Mouse (Mus musculus) megakaryocyte-erythroid progenitor cell, adult 5-6 weeks (primary cell): Measurements from ENCODE around the gene Cldn9. TPM values are rescaled to one million over a fixed set of nuclear protein-coding genes. Genes with fewer than 3 reads are reported as not detected.

Source experiments
- ATAC-seq: replicated peaks from 2 replicates; pipeline ENCODE4 v1.8.0; 2016; ENCODE audit warnings: mild to moderate bottlenecking, inconsistent platforms; ENCODE audit not compliant: severe bottlenecking, poor library complexity, low FRiP score, low TSS enrichment
- total RNA-seq, 2 experiments: library from RNA; stranded (forward) in 1 of 2; stranded (reverse) in 1 of 2; fragments of 200-1000, 215-1000 nt in 1 of 2; fragments of >200 nt in 1 of 2; fragmentation: Nextera tagmentation in 1 of 2; gene quantifications; 2 replicates each; pipeline ENCODE4 v1.2.3; 2014 to 2017

Gene Cldn9
- total RNA-seq, 2 experiments from 2014 or later, result not detected

GRCm38 (mm10) chr17:23658450-23658849 is 25.4 kb downstream of the Cldn9 start:
- no peak for ATAC-seq

- no peak for ATAC-seq
Observed at GRCm38 (mm10) chr17:23654410-23654809, 29.4 kb downstream of the Cldn9 start.

DNA sequence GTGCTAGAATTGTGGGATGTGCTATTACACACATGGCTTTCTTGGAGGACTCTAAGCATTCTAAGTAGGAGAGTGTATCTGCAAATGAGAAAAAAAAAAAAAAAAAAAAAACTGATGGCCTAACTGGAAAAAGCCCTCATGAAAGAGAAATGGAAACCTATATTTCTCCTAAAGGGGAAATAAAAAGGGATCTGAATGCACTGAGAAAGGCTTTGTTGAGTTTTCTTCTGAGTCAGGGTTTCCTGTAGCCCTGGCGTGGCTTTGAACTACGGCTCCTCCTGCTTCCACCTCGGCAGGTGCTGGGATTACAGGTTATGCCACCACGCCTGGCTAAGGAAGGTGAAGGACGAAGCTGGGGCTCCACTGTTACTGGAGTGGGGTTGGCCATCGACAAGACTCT is 29.8 kb downstream of the Cldn9 start:
- 0 out of 2 replicates have a peak, but pooled peaks have one; percentile 14 for ATAC-seq

GRCm38 (mm10) chr17:23653324-23653723 is 30.5 kb downstream of the Cldn9 start:
- no peak for ATAC-seq

DNA sequence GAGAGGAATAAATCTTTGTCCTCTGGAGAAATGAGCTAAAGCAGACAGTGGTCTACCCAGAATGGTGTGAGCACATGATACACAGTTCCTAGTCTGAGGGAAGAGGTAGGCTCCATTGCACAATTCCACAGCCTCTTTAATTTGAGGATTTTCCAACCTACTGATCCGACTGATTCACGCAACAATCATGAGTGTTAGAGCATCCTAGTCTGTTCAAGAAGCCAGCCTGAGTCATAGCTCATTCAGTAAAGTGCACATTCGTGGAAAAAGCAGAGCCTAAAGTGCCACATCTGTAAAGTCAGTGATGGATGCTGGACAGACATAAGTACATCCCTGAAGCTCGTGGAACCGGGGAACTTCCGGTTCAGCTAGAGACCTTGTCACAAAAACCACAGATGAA is 32.5 kb downstream of the Cldn9 start:
- no peak for ATAC-seq

DNA sequence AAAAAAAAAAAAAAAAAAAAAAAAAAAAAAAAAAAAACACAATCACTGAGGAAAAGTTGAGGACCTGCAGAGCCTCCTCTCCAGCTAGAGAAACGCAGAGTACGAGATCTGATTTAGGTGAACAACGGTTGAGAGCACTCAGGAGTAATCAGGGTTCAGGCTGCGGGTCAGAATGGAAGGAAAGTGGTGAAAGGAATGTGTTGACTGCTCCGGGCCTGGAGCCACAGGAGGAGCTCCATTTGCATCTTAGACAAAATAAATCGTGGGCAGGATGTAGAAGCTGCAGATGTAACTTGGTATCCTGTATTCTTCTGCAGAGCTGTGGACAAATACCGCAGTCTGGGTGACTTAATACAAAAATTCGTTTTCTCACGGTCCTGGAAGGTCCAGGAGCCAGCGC is 37.9 kb downstream of the Cldn9 start:
- no peak for ATAC-seq

DNA sequence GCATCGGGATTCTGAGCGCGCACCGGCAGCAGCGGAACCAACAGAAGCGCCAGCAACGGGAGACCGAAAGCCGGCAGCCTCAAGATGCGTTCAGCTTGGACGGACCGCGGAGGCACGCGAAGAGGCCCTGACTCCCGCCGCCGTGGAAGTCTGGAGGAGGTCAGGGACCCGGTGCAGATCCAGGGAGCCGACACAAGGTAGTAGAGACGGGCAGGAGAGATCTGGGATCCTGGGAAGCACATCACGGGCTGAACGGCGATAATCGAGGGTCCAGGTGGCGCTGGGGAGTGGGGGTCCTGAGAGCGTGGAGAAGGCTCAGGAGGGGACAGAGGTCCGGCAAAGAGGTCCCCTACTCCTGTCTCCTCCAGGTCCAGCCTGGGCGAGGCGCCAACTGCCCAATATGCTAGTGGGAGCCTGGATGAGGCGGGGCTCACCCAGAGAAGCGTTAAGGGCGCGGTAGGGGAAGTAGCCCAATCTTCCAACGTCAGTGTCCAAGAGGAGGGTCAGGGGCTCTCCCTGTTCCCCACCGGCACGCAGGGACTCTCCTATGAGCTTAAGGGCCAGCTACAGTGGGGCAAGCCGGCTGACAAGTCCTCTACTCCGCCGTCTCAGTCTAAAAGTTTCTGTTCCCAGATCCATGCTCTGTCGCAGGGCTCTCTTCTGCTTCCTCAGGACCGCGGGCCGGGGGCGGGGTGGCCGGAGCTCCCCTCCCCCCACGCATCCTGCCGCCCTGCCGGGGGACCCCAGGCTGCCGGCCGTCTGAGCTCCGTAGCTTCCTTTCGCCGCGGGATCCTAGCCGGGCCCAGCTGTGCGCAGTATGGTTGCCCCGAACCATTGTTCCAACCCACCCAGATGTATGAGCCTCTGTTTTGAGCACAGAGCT is 39.0 kb downstream of the Cldn9 start, which contains the start of gene Mmp25:
Gene Mmp25, minus strand, starts transcription at position 665 of the 883 bp plus-strand sequence.
- 0 out of 2 replicates have a peak, but pooled peaks have one; percentile 22 for ATAC-seq

Other genes with a start within 250 kb of the Cldn9 start
- gene Vmn2r117, start 204.3 kb downstream of the Cldn9 start, total RNA-seq (2014; fragmentation: Nextera tagmentation), result not detected in 2 replicates
- gene Vmn2r117, start 204.3 kb downstream of the Cldn9 start, total RNA-seq (2017), result not detected in 2 replicates
- 7.4 and 7.8 TPM in 2 replicates for gene Zfp213, start 119.8 kb downstream of the Cldn9 start, total RNA-seq (2014; fragmentation: Nextera tagmentation)
- gene Zfp213, start 119.8 kb downstream of the Cldn9 start, total RNA-seq (2017), result 4.9 and 7.5 TPM in 2 replicates
- gene Zfp13, start 84.5 kb downstream of the Cldn9 start, total RNA-seq (2014; fragmentation: Nextera tagmentation), result not detected in 2 replicates
- gene Zfp13, start 84.5 kb downstream of the Cldn9 start, total RNA-seq (2017), result not detected in 2 replicates
- not detected in 2 replicates for gene Zscan10, start 83.2 kb downstream of the Cldn9 start, total RNA-seq (2014; fragmentation: Nextera tagmentation)
- gene Zscan10, start 83.2 kb downstream of the Cldn9 start, total RNA-seq (2017), result not detected in 2 replicates
- gene Mmp25, start 38.7 kb downstream of the Cldn9 start, total RNA-seq (2014; fragmentation: Nextera tagmentation), result 0.07 TPM in 1 of 2 replicates, not detected in the other
- not detected in 2 replicates for gene Mmp25, start 38.7 kb downstream of the Cldn9 start, total RNA-seq (2017)
- gene Bicdl2, start 23.5 kb downstream of the Cldn9 start, total RNA-seq (2014; fragmentation: Nextera tagmentation), result not detected in 2 replicates
- gene Bicdl2, start 23.5 kb downstream of the Cldn9 start, total RNA-seq (2017), result not detected in 2 replicates
- gene Hcfc1r1, start 10.4 kb downstream of the Cldn9 start, total RNA-seq (2014; fragmentation: Nextera tagmentation), result 44.2 and 56.3 TPM in 2 replicates
- 22.7 and 30.0 TPM in 2 replicates for gene Hcfc1r1, start 10.4 kb downstream of the Cldn9 start, total RNA-seq (2017)
- gene Thoc6, start 10.1 kb downstream of the Cldn9 start, total RNA-seq (2014; fragmentation: Nextera tagmentation), result 30.3 and 44.7 TPM in 2 replicates
- gene Thoc6, start 10.1 kb downstream of the Cldn9 start, total RNA-seq (2017), result 40.8 and 47.3 TPM in 2 replicates
- gene Tnfrsf12a, start 6.6 kb downstream of the Cldn9 start, total RNA-seq (2014; fragmentation: Nextera tagmentation), result 0.94 and 4.5 TPM in 2 replicates
- gene Tnfrsf12a, start 6.6 kb downstream of the Cldn9 start, total RNA-seq (2017), result 10.7 and 15.6 TPM in 2 replicates
- gene Cldn6, start 4.8 kb downstream of the Cldn9 start, total RNA-seq (2014; fragmentation: Nextera tagmentation), result not detected in 2 replicates
- not detected in 2 replicates for gene Cldn6, start 4.8 kb downstream of the Cldn9 start, total RNA-seq (2017)
- gene 1520401A03Rik, start 38.8 kb upstream of the Cldn9 start, total RNA-seq (2014; fragmentation: Nextera tagmentation), result not detected in 2 replicates
- not detected in 2 replicates for gene 1520401A03Rik, start 38.8 kb upstream of the Cldn9 start, total RNA-seq (2017)
- gene Pkmyt1, start 42.3 kb upstream of the Cldn9 start, total RNA-seq (2014; fragmentation: Nextera tagmentation), result 40.3 and 43.8 TPM in 2 replicates
- gene Pkmyt1, start 42.3 kb upstream of the Cldn9 start, total RNA-seq (2017), result 8.1 and 10.6 TPM in 2 replicates
- 7.2 and 13.3 TPM in 2 replicates for gene Paqr4, start 56.8 kb upstream of the Cldn9 start, total RNA-seq (2014; fragmentation: Nextera tagmentation)
- gene Paqr4, start 56.8 kb upstream of the Cldn9 start, total RNA-seq (2017), result 6.2 and 11.6 TPM in 2 replicates
- 0.52 TPM in 1 of 2 replicates, not detected in the other for gene Kremen2, start 61.8 kb upstream of the Cldn9 start, total RNA-seq (2014; fragmentation: Nextera tagmentation)
- gene Kremen2, start 61.8 kb upstream of the Cldn9 start, total RNA-seq (2017), result not detected in 2 replicates
- gene Flywch1, start 87.6 kb upstream of the Cldn9 start, total RNA-seq (2014; fragmentation: Nextera tagmentation), result 7.6 and 11.7 TPM in 2 replicates
- gene Flywch1, start 87.6 kb upstream of the Cldn9 start, total RNA-seq (2017), result 12.5 and 15.4 TPM in 2 replicates
- 3.1 and 5.6 TPM in 2 replicates for gene Flywch2, start 102.1 kb upstream of the Cldn9 start, total RNA-seq (2014; fragmentation: Nextera tagmentation)
- not detected in 2 replicates for gene Flywch2, start 102.1 kb upstream of the Cldn9 start, total RNA-seq (2017)
- 699 and 735 TPM in 2 replicates for gene Srrm2, start 106.5 kb upstream of the Cldn9 start, total RNA-seq (2014; fragmentation: Nextera tagmentation)
- 134 and 162 TPM in 2 replicates for gene Srrm2, start 106.5 kb upstream of the Cldn9 start, total RNA-seq (2017)
- 466 and 512 TPM in 2 replicates for gene Elob, start 145.1 kb upstream of the Cldn9 start, total RNA-seq (2014; fragmentation: Nextera tagmentation)
- gene Elob, start 145.1 kb upstream of the Cldn9 start, total RNA-seq (2017), result 101 and 114 TPM in 2 replicates
- gene Prss33, start 152.0 kb upstream of the Cldn9 start, total RNA-seq (2014; fragmentation: Nextera tagmentation), result not detected in 2 replicates
- gene Prss33, start 152.0 kb upstream of the Cldn9 start, total RNA-seq (2017), result not detected in 2 replicates
- not detected in 2 replicates for gene Prss32, start 159.8 kb upstream of the Cldn9 start, total RNA-seq (2014; fragmentation: Nextera tagmentation)
- not detected in 2 replicates for gene Prss32, start 159.8 kb upstream of the Cldn9 start, total RNA-seq (2017)
- gene Prss41, start 160.1 kb upstream of the Cldn9 start, total RNA-seq (2014; fragmentation: Nextera tagmentation), result not detected in 2 replicates
- gene Prss41, start 160.1 kb upstream of the Cldn9 start, total RNA-seq (2017), result 0.88 TPM in 1 of 2 replicates, not detected in the other
- not detected in 2 replicates for gene Prss21, start 184.0 kb upstream of the Cldn9 start, total RNA-seq (2014; fragmentation: Nextera tagmentation)
- not detected in 2 replicates for gene Prss21, start 184.0 kb upstream of the Cldn9 start, total RNA-seq (2017)
- not detected in 2 replicates for gene Dcpp1, start 196.8 kb upstream of the Cldn9 start, total RNA-seq (2014; fragmentation: Nextera tagmentation)
- gene Dcpp1, start 196.8 kb upstream of the Cldn9 start, total RNA-seq (2017), result not detected in 2 replicates
- gene Dcpp2, start 196.9 kb upstream of the Cldn9 start, total RNA-seq (2014; fragmentation: Nextera tagmentation), result not detected in 2 replicates
- gene Dcpp2, start 196.9 kb upstream of the Cldn9 start, total RNA-seq (2017), result not detected in 2 replicates
- gene Dcpp3, start 233.4 kb upstream of the Cldn9 start, total RNA-seq (2014; fragmentation: Nextera tagmentation), result not detected in 2 replicates
- not detected in 2 replicates for gene Dcpp3, start 233.4 kb upstream of the Cldn9 start, total RNA-seq (2017)